Mouse (Mus musculus) kidney, embryonic 15.5 days (tissue): ENCODE results near the gene Nmnat2. TPM values are rescaled to one million over a fixed set of nuclear protein-coding genes. Genes with fewer than 3 reads are reported as not detected.
"Not testable (repeated sequence)": the region's sequence is repeated elsewhere in the genome, so short reads cannot be mapped to it uniquely, and the experiment has no call there.

Source experiments
- ATAC-seq: fragments of 200-750 bp; cut with Nextera tagmentation; replicated peaks from 2 replicates; pipeline ENCODE4 v1.8.0; 2017; ENCODE audit warnings: moderate TSS enrichment; ENCODE audit not compliant: low FRiP score
- H3K27ac ChIP-seq: fragments of 300-500 bp; sonication (generic); 2 replicates; pipeline ENCODE4 v1.5.1; 2015; ENCODE audit warnings: mild to moderate bottlenecking, inconsistent platforms
- H3K27me3 ChIP-seq: fragments of 300-500 bp; sonication (generic); 2 replicates; pipeline ENCODE4 v1.6.1; 2015; ENCODE audit warnings: inconsistent platforms
- H3K36me3 ChIP-seq: fragments of 300-500 bp; sonication (generic); 2 replicates; pipeline ENCODE4 v1.6.1; 2015; ENCODE audit warnings: inconsistent platforms
- H3K4me1 ChIP-seq: fragments of 300-500 bp; sonication (generic); 2 replicates; pipeline ENCODE4 v1.6.1; 2015; ENCODE audit warnings: inconsistent platforms
- H3K4me2 ChIP-seq: fragments of 300-500 bp; sonication (generic); 2 replicates; pipeline ENCODE4 v1.6.1; 2015; ENCODE audit warnings: moderate library complexity, mild to moderate bottlenecking, inconsistent platforms
- H3K4me3 ChIP-seq: fragments of 300-500 bp; sonication (generic); replicated peaks from 2 replicates; pipeline ENCODE4 v1.5.1; 2015; ENCODE audit warnings: mild to moderate bottlenecking, inconsistent platforms
- H3K9ac ChIP-seq: fragments of 300-500 bp; sonication (generic); 2 replicates; pipeline ENCODE4 v1.6.1; 2015; ENCODE audit warnings: mild to moderate bottlenecking, inconsistent platforms
- H3K9me3 ChIP-seq: fragments of 300-500 bp; sonication (generic); replicated peaks from 2 replicates; pipeline ENCODE4 v1.6.1; 2016; ENCODE audit warnings: inconsistent platforms
- WGBS: fragments of 180-500 bp; shearing (Covaris S2); methylation state at CpG from one replicate; pipeline ENCODE4 v1.1.7; 2015; ENCODE audit warnings: mixed read lengths; 5-methylcytosine and 5-hydroxymethylcytosine counted together
- polyA plus RNA-seq: library from polyadenylated mRNA; unstranded; fragments of >200 nt; fragmentation: Nextera tagmentation; extraction: Ambion mirVana; gene quantifications from 2 replicates; pipeline ENCODE4 v1.2.1, GENCODE M21; 2015

Gene Nmnat2
- polyA plus RNA-seq, 1 experiment from 2014 or later = 1.9 TPM

DNA sequence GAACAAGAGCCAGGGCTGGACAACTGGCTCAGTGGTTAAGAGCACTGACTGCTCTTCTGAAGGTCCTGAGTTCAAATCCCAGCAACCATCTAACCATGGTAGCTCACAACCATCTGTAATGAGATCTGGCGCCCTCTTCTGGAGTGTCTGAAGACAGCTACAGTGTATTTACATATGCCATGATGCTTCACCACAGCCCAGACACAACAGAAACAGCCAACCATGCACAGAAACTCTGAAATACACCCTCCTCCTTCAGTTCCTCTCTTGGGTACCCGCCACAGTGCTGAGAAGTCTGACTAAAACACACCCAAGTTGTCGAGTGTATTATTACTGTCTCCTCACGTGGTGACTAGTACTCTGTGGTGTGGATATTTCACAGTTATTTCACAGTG lies 111.6 kb downstream of the Nmnat2 start:
- Histone ChIP-seq H3K4me3 (no peak overlapping the region), H3K4me1 (peaks cover 13% of the 10 kb centered on the region), H3K27me3 (0 out of 2 replicates have a peak, but pooled peaks cover 3% of the 10 kb centered on the region), H3K9ac (no peak overlapping the region), H3K36me3 (no peaks in the 10 kb centered on the region), H3K27ac (peak overlapping the region; percentile 7; the same call in 1 of the 2 replicates), H3K9me3 (no peaks in the 10 kb centered on the region), H3K4me2 (no peak overlapping the region)
- 83% methylated on average over 4 of the region's 4 CpGs for WGBS
- no peak for ATAC-seq

DNA sequence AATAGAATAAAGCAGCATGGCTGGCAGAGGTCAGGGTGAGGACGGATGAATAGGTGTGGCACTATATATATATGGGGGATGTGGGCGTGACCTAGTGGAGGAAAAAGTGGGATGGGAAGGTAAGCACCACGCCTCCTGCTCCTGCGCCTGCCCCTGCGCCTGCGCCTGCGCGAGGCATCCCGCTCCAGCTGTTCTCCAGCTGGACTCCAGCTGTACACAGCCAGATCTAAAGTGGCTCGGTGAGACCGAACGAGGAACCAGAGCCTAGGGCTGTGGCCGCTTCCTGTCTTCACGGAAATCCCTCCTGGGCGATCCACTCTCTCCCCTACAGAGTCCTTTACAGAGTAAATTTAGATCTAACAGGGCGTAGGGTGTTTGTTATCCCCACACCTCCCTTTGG lies 116.8 kb downstream of the Nmnat2 start:
- peaks cover 36% of the 10 kb centered on the region for H3K27me3 ChIP-seq
- H3K4me3 ChIP-seq = no peak overlapping the region

DNA sequence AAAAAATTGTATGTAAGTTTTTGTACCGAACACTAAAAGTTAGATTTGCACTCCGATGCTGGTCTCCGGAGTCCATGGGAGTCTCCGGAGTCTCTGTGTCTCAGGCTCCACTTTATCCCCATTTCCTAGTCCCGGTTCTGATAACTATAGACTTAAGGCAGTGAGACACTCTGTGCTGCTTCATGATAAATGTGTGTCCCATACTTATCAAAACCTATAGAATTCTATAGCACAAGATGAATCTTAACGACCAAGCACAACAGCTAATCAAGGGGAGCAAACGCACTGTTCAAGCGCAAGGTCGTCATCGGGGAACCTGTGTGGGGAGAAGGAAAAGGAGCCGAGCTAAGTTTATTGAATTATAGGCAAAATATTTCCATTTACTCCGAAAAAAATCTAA lies 117.2 kb downstream of the Nmnat2 start:
- no peak overlapping the region for H3K4me3 ChIP-seq
- H3K9ac ChIP-seq = no peak overlapping the region
- no peaks in the 10 kb centered on the region for H3K36me3 ChIP-seq
- no peak overlapping the region for H3K27ac ChIP-seq
- WGBS = 51% methylated on average over 12 of the region's 12 CpGs
- ATAC-seq = no peak
- peaks cover 40% of the 10 kb centered on the region for H3K27me3 ChIP-seq
- H3K9me3 ChIP-seq = no peaks in the 10 kb centered on the region
- peaks cover 15% of the 10 kb centered on the region; the same call in 1 of the 2 replicates for H3K4me1 ChIP-seq
- H3K4me2 ChIP-seq = peak overlapping the region; percentile 38

More for the DNA sequence above, 116.8 kb downstream of the Nmnat2 start:
- Histone ChIP-seq H3K4me2 (peak overlapping the region; percentile 38), H3K9me3 (no peaks in the 10 kb centered on the region), H3K4me1 (peaks cover 15% of the 10 kb centered on the region; the same call in 1 of the 2 replicates), H3K9ac (no peak overlapping the region), H3K27ac (no peak overlapping the region), H3K36me3 (no peaks in the 10 kb centered on the region)
- peak; percentile 73; the same call in 1 of the 2 replicates for ATAC-seq
- WGBS = 55% methylated on average over 16 of the region's 16 CpGs

DNA sequence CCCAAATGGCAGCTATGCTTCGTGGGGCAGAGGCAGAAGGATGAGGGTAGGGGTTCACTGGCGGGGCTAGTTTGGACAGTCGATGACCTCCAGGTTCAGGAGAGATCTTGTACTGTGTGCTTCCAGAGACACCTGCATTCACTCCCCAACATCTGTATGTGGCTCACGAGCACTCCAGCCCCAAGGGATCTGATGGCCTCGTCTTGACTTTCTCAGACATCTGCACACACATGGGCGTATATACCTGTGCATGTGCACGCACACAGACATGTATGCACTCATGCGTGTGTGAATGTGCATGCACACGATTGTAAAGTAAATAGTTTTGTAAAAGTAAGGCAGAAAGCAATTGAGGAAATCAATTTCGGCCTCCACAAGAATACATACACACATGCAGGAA lies 117.9 kb downstream of the Nmnat2 start:
- whole genome bisulfite sequencing = 51% methylated on average over 10 of the region's 10 CpGs
- Histone ChIP-seq H3K27ac (no peak overlapping the region), H3K9me3 (no peaks in the 10 kb centered on the region), H3K4me1 (peaks cover 15% of the 10 kb centered on the region; the same call in 1 of the 2 replicates), H3K27me3 (peaks cover 40% of the 10 kb centered on the region), H3K9ac (no peak overlapping the region), H3K4me2 (peak overlapping the region; percentile 38; the same call in 1 of the 2 replicates), H3K36me3 (no peaks in the 10 kb centered on the region), H3K4me3 (no peak overlapping the region)
- ATAC-seq = no peak

DNA sequence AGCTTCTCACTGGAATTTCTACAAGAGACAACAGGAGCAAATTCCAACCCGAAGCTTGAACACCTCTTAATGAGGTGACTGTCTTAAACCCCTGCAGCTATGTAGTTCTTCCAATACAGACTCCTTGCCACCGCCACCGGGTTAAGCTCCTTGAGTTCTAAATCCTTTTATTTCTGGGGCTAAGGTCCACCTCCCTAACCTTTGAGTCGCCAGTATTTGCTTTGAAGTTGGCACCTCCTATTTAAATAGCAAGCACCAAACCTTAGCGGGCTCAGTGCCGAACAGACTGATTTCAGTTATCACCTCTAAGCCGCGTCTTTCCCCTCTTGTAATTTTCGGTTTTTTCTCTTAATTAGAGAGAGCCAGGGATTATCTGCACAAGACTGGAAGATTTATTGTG lies 118.6 kb downstream of the Nmnat2 start:
- no peak overlapping the region for H3K4me3 ChIP-seq

DNA sequence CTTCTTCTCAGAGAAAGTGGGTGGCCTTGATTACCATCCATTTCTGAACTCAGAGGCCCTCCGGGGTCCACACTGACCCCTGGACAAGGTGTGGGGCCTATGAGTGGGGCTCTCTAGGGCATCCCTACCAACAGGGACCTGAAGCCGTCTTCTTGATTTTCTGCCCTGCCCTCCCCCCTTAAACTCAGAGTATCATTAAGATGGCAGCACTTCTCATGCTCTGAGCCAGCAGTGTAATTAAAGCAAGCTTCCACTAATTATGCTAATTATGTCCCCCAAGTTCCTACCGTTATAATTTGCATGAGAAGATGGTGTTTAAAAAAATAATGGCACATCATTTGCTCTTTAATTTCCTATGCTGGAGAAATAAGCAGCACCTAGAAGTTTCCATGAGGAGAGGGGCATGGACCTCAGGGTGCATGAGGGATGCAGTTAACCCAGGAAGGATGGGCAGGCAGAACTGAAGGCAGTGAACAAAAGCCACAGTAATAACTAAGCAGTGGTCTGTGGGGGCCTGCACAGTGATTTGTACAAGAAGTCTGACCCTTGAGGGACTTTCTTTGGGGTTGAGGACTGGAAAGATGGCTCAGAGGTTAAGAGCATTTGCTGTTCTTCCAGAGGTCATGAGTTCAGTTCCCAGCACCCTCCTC lies 120.4 kb downstream of the Nmnat2 start:
- H3K27me3 ChIP-seq = peaks cover 40% of the 10 kb centered on the region
- ATAC-seq = no peak
- no peaks in the 10 kb centered on the region for H3K36me3 ChIP-seq
- no peaks in the 10 kb centered on the region for H3K9me3 ChIP-seq
- no peak overlapping the region for H3K4me2 ChIP-seq
- H3K4me1 ChIP-seq = peaks cover 15% of the 10 kb centered on the region; the same call in 1 of the 2 replicates
- WGBS = 78% methylated on average over 3 of the region's 3 CpGs
- H3K9ac ChIP-seq = no peak overlapping the region
- no peak overlapping the region for H3K27ac ChIP-seq
- H3K4me3 ChIP-seq = no peak overlapping the region

More for the DNA sequence above, 118.6 kb downstream of the Nmnat2 start:
- no peak for ATAC-seq
- Histone ChIP-seq H3K27ac (no peak overlapping the region), H3K4me2 (no peak overlapping the region), H3K9me3 (no peaks in the 10 kb centered on the region), H3K4me1 (peaks cover 15% of the 10 kb centered on the region; the same call in 1 of the 2 replicates), H3K27me3 (peaks cover 40% of the 10 kb centered on the region), H3K36me3 (no peaks in the 10 kb centered on the region), H3K9ac (no peak overlapping the region)
- 12% methylated on average over 9 of the region's 9 CpGs for WGBS

- Histone ChIP-seq H3K9me3 (no peaks in the 10 kb centered on the region), H3K4me3 (no peak overlapping the region), H3K4me2 (no peak overlapping the region), H3K27ac (no peak overlapping the region), H3K36me3 (no peaks in the 10 kb centered on the region), H3K4me1 (peaks cover 15% of the 10 kb centered on the region; the same call in 1 of the 2 replicates), H3K9ac (no peak overlapping the region), H3K27me3 (peaks cover 38% of the 10 kb centered on the region)
- ATAC-seq = peak; percentile 75
- 45% methylated on average over 6 of the region's 6 CpGs for WGBS
These were observed 121.2 kb downstream of the Nmnat2 start for GRCm38 (mm10) chr1:153075955-153076354.

DNA sequence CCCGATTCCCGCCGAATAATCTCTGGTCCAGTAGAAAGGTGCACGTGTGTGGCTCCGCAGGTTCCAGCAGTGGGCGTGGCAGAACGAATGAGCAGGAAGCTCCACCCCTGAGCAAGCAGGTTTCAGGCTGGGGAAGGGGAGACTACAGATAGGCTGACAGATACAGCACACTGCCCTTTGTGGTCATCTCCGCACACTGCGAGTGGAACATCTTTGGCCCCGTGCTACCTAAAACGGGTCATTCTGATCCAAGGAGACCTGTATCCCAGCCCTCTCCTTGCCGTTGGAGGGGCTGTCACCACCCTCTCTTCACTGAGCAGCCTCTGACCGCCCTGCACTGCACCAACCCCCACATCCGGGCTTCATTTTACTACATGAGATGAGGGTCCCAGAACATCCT lies 128.4 kb downstream of the Nmnat2 start:
- not testable (repeated sequence) for H3K27ac ChIP-seq, H3K9me3 ChIP-seq, H3K4me2 ChIP-seq, H3K4me3 ChIP-seq, H3K9ac ChIP-seq, H3K4me1 ChIP-seq, ATAC-seq, H3K36me3 ChIP-seq, H3K27me3 ChIP-seq
- WGBS = 92% methylated on average over 10 of the region's 14 CpGs

GRCm38 (mm10) chr1:153084191-153084590 lies 129.4 kb downstream of the Nmnat2 start:
- H3K9ac ChIP-seq = no peak overlapping the region
- WGBS = 80% methylated on average over 6 of the region's 6 CpGs
- no peak for ATAC-seq

DNA sequence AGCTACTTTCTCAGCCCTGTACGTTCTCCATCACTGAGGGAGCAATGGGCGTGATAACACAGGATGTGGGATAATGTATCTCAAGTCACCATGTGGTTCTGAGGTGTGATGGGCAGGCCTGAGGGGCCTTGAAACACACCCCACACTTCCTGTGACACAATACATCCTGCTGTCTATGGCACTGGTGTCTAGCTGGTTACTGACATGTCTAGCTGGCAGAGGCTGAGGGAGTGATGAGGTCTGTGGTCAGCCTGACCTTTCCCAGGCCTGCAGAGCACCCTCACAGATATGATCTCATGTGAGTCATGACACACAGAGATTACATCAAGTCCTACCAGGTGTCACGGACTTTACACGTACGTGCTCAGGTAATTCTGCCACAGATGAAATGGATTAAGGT lies 130.4 kb downstream of the Nmnat2 start:
- no peak for ATAC-seq
- Histone ChIP-seq H3K4me1 (no peaks in the 10 kb centered on the region), H3K36me3 (no peaks in the 10 kb centered on the region), H3K27ac (no peak overlapping the region), H3K27me3 (no peaks in the 10 kb centered on the region), H3K9ac (no peak overlapping the region), H3K4me2 (no peak overlapping the region), H3K9me3 (no peaks in the 10 kb centered on the region), H3K4me3 (no peak overlapping the region)
- 87% methylated on average over 5 of the region's 5 CpGs for WGBS

More at GRCm38 (mm10) chr1:153084191-153084590, 129.4 kb downstream of the Nmnat2 start:
- Histone ChIP-seq H3K4me2 (no peak overlapping the region), H3K4me1 (no peaks in the 10 kb centered on the region), H3K36me3 (no peaks in the 10 kb centered on the region), H3K27ac (no peak overlapping the region), H3K27me3 (no peaks in the 10 kb centered on the region), H3K4me3 (no peak overlapping the region), H3K9me3 (no peaks in the 10 kb centered on the region)

DNA sequence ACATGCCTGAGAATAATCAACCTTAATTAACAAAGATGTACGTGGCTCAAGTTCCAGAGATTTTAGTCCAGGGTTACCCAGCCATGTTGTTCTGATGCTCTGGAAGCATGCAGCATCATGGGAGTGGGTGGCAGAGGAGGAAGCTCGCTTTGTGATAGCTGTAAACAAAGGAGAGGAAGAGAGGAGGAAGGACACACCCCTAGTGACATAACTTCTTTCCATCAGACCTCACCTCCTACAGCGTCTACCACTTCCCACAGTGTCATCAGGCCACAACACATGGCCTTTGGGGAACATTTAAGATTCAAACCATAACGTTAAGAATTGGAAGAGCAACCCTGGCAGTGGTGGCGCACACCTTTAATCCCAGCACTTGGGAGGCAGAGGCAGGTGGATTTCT lies 133.0 kb downstream of the Nmnat2 start:
- Histone ChIP-seq H3K9ac (no peak overlapping the region), H3K4me1 (peaks cover 15% of the 10 kb centered on the region), H3K4me3 (no peak overlapping the region), H3K9me3 (no peaks in the 10 kb centered on the region), H3K36me3 (no peaks in the 10 kb centered on the region), H3K27me3 (no peaks in the 10 kb centered on the region), H3K27ac (no peak overlapping the region), H3K4me2 (no peak overlapping the region)
- 80% methylated on average over 5 of the region's 5 CpGs for WGBS
- ATAC-seq = no peak

DNA sequence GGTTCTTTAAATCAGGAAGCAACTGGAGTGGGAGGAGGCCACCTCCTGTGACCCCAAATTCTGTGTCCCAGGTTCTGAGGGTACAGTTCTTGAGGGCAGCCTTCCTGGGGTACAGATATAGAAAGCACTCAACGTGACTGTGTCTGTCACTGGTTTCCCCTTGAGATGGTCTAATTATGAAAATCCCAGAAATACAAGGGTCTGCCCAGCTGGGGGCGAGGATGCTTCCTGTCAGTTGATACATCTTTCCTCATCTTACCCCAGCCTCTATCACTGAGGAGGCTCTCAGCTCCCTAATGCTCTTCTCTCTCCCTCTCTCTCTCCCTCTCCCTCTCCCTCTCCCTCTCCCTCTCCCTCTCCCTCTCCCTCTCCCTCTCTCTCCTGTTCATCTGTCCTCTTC lies 135.3 kb downstream of the Nmnat2 start:
- Histone ChIP-seq H3K27me3 (no peaks in the 10 kb centered on the region), H3K36me3 (no peaks in the 10 kb centered on the region), H3K27ac (no peak overlapping the region), H3K9ac (no peak overlapping the region), H3K4me3 (no peak overlapping the region), H3K4me1 (peaks cover 25% of the 10 kb centered on the region), H3K9me3 (no peaks in the 10 kb centered on the region), H3K4me2 (no peak overlapping the region)
- ATAC-seq = no peak
- 81% methylated on average over 2 of the region's 2 CpGs for WGBS

DNA sequence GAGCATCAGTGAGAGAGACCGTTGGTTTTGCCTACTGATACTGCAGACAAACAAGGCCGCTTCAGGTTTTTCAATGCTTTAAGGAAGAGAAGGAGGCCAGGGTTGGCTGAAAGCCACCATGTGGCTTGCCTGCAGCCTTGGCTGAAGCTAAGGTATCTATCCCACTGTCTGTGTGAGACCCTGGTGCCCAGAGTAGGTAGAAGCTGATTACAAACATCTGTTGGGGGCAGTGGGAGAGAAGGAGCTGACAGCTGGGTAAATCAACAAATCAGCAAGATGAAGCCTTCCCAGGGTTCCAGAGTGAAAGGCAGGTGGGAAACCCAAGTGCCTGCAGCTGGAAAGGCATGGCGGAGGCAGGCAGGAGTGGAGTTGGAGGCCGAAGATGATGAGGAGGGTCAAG lies 136.0 kb downstream of the Nmnat2 start:
- H3K4me3 ChIP-seq = no peak overlapping the region
- ATAC-seq = no peak
- no peaks in the 10 kb centered on the region for H3K36me3 ChIP-seq
- no peak overlapping the region for H3K9ac ChIP-seq
- H3K27me3 ChIP-seq = no peaks in the 10 kb centered on the region
- H3K4me2 ChIP-seq = no peak overlapping the region
- peaks cover 25% of the 10 kb centered on the region for H3K4me1 ChIP-seq
- no peak overlapping the region for H3K27ac ChIP-seq
- H3K9me3 ChIP-seq = no peaks in the 10 kb centered on the region
- 74% methylated on average over 4 of the region's 4 CpGs for WGBS
